Mouse (Mus musculus): ENCODE data around the gene Ggn.

DNA sequence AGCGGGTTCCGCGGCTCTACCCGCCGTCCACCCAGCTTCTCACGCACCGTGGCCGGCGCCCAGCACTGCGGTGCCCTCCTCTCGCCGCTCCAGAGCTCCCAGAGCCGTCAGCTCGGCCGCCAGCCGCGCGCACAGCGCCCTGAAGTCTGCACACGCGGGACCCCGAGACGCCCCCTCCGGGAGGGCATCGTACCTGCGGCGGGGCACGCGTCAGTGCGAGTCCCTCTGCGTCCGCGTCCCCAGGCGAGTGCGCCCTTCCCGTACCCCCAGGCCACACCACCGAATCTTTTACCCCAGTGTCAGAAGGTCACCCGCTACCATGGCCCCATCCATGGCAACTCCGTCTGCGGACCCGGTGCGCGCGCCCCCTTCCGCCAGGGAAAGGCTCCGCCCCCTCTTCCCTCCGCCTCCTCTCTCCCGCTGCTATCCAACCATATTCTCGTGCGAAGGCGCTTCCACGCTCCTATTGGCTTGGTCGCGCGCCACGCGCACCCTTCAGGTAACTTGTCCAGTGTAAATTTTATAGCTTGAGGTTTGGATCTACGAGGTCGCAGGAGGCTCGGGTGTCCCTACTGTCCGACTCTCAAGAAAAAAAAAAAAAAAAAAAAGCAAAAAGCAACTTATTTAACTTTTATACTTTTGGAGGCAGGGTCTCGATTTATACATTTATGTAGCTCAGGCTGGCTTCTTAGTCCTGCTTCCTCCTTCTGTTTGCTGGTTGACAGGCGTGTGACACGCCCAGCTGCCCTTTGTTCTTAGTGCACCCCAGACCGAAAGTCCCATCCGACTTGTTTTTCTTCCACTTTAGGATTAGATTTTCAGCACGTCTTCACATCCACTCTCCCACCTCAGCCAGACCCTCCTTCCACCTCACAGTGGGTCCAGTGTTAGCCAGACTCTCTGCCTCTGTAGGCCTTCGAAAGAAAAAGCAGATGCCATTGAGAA is 13.9 kb upstream of the Ggn start, which contains the start of gene Fam98c:
- TF ChIP-seq CTCF (IDR thresholded peaks at IDR 0.05; ENCODE audit: borderline replicate concordance, extremely low read depth, insufficient read depth, insufficient read length) (0 out of 2 replicates have a peak, but pooled peaks have one; percentile 20), POLR2A (IDR thresholded peaks at IDR 0.05; ENCODE audit: borderline replicate concordance, extremely low read depth, insufficient read depth, insufficient read length, poor library complexity, severe bottlenecking) (no peak)
